Mouse (Mus musculus) 3134 (cell line): Measurements from ENCODE around the gene Ythdf2.

Experiments used
- DNase-seq: peaks from one replicate; pipeline ENCODE4 v3.0.0-alpha.2; 2011; ENCODE audit warnings: low spot score; ENCODE audit not compliant: insufficient read length; ENCODE audit errors: extremely low read depth

The Ythdf2 gene

GRCm38 (mm10) chr4:132154877-132155670 is 57.0 kb downstream of the Ythdf2 start:
- no peak for DNase-seq

- no peak for DNase-seq
These were observed 60.4 kb downstream of the Ythdf2 start for GRCm38 (mm10) chr4:132151673-132152072.

DNA sequence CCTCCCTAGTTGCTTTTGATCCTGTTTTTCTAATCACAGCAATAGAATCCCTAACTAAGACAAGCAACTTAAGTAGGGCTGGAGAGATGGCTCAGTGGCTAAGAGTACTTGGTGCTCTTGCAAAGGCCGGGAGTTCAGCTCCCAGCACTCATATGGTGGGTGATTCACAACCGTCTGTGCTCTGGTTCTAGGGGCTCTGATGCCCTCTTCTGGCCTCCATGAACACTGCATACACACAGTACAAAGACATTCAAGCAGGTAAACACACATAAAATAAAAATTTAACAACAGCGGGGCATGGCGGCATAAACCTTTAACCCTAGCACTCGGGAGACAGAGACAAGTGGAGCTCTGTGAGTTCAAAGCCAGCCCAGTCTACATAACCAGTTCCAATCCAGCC is 65.9 kb downstream of the Ythdf2 start:
- no peak for DNase-seq

DNA sequence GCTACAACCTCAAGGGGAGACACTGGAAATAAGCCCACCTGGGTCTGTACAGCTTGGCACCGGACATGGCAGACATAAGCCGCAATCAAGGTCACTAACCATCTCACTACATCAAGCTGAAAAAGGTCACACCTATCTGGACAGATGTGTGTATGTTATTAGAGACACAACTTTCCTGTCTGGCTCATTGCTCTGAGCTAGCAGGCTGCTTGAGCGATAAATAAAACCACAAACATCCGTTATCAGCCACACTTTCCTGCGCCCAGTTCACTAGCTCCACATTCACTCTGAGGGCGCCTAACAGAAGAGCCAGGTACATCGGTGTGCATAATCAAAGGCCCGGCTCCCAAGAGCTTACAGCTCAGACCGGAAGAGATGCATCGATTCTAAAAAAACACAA is 67.0 kb downstream of the Ythdf2 start:
- no peak for DNase-seq

GRCm38 (mm10) chr4:132144080-132144841 is 67.8 kb downstream of the Ythdf2 start, which contains the start of gene Oprd1:
Oprd1 (minus strand) TSS chr4:132144486.
- no peak for DNase-seq

GRCm38 (mm10) chr4:132138640-132139039 is 73.5 kb downstream of the Ythdf2 start:
- no peak for DNase-seq

DNA sequence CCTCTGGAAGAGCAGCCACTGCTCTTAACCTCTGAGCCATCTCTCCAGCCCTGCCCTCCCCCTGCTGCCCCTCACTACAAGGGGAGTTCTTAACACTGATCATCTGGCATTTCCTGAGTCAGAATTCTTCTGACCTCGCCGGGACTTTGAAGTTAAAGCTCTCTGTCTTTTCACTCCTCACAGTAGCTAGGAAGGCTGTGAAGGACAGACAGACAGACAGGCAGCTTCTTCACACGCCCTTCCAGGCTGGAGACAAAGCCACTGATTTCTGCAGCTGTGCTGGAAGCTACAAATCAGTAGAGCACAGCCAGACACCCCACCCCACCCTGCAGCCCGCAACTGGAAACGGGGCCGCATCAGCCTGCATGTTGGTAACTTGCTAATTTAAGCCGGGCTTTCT is 75.1 kb downstream of the Ythdf2 start:
- no peak for DNase-seq
